Mouse (Mus musculus): ENCODE results near the gene Ttc21a. TPM values are rescaled to one million over a fixed set of nuclear protein-coding genes. Genes with fewer than 3 reads are reported as not detected.

The Ttc21a gene
- 0.14 and 0.22 TPM in 2 replicates for polyA plus RNA-seq (2015; fragmentation: Nextera tagmentation; extraction: Ambion mirVana)

GRCm38 (mm10) chr9:119937005-119937773, at the start of gene Ttc21a, which contains the start of gene Gorasp1:
TSS of gene Ttc21a (plus strand) at chr9:119937606.
TSS of gene Gorasp1 (minus strand) at chr9:119937565.
- H3K9me3 ChIP-seq (replicated peaks) = no peaks in the 10 kb centered on the region
- H3K4me2 ChIP-seq = peak within 1 kb of the TSS; percentile 92
- H3K9ac ChIP-seq = peak within 1 kb of the TSS; percentile 71
- no peaks in the 10 kb centered on the region for H3K27me3 ChIP-seq
- H3K36me3 ChIP-seq (replicated peaks) = 0 out of 2 replicates have a peak, but pooled peaks cover 4% of the 10 kb centered on the region
- peak; percentile 85 for ATAC-seq (ENCODE audit: insufficient read depth)
- peak within 1 kb of the TSS; percentile 77 for H3K27ac ChIP-seq (replicated peaks)
- WGBS (ENCODE audit: insufficient replicate concordance) = 3% methylated on average over 40 of the region's 40 CpGs
- H3K4me1 ChIP-seq (replicated peaks) = peaks cover 44% of the 10 kb centered on the region
- peak within 1 kb of the TSS; percentile 78 for H3K4me3 ChIP-seq (replicated peaks)

GRCm38 (mm10) chr9:119888843-119889246, 48.6 kb upstream of the Ttc21a start:
- no peak for ATAC-seq (ENCODE audit: insufficient read depth)
- 67% methylated on average over 2 of the region's 2 CpGs for WGBS (ENCODE audit: insufficient replicate concordance)

GRCm38 (mm10) chr9:119889446-119889845, 48.0 kb upstream of the Ttc21a start:
- no peak overlapping the region for H3K4me2 ChIP-seq
- 75% methylated on average over 9 of the region's 9 CpGs for WGBS (ENCODE audit: insufficient replicate concordance)
- no peaks in the 10 kb centered on the region for H3K36me3 ChIP-seq (replicated peaks)
- no peaks in the 10 kb centered on the region for H3K9me3 ChIP-seq (replicated peaks)
- H3K27ac ChIP-seq (replicated peaks) = no peak overlapping the region
- no peak for ATAC-seq (ENCODE audit: insufficient read depth)
- no peak overlapping the region for H3K4me3 ChIP-seq (replicated peaks)
- no peak overlapping the region for H3K9ac ChIP-seq
- peaks cover 10% of the 10 kb centered on the region for H3K4me1 ChIP-seq (replicated peaks)
- H3K27me3 ChIP-seq = no peaks in the 10 kb centered on the region

More at GRCm38 (mm10) chr9:119888843-119889246, 48.6 kb upstream of the Ttc21a start:
- no peak overlapping the region for H3K27ac ChIP-seq (replicated peaks)
- H3K4me3 ChIP-seq (replicated peaks) = no peak overlapping the region
- H3K9me3 ChIP-seq (replicated peaks) = no peaks in the 10 kb centered on the region
- H3K27me3 ChIP-seq = no peaks in the 10 kb centered on the region
- no peaks in the 10 kb centered on the region for H3K36me3 ChIP-seq (replicated peaks)
- peaks cover 4% of the 10 kb centered on the region for H3K4me1 ChIP-seq (replicated peaks)
- H3K9ac ChIP-seq = no peak overlapping the region
- H3K4me2 ChIP-seq = no peak overlapping the region

GRCm38 (mm10) chr9:119890692-119891091, 46.7 kb upstream of the Ttc21a start:
- Histone ChIP-seq H3K27ac (replicated peaks) (no peak overlapping the region), H3K9ac (no peak overlapping the region), H3K4me2 (no peak overlapping the region), H3K4me3 (replicated peaks) (no peak overlapping the region), H3K27me3 (no peaks in the 10 kb centered on the region), H3K4me1 (replicated peaks) (peaks cover 17% of the 10 kb centered on the region), H3K36me3 (replicated peaks) (no peaks in the 10 kb centered on the region), H3K9me3 (replicated peaks) (no peaks in the 10 kb centered on the region)
- no peak for ATAC-seq (ENCODE audit: insufficient read depth)
- WGBS (ENCODE audit: insufficient replicate concordance) = 48% methylated on average over 2 of the region's 2 CpGs

DNA sequence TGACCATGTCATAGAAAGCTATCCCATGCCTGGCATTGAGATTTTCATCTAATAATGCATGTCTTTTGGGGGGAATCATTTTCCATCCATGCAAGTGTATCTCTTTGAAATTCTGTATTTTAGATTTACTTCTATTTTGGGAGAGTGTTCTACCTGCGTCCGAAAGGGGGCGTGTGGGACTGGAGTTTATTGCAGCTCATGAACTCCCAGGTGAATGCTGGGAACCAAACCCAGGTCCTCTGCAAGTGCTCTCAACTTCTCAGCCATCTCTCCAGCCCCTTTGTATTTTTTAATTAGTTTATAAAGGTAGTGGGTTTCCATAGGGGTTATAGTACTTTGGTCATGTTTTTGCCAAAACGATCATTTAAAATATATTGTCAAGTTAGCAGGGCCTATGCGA, 43.5 kb upstream of the Ttc21a start:
- H3K36me3 ChIP-seq (replicated peaks) = peaks cover 8% of the 10 kb centered on the region; the same call in 1 of the 2 replicates
- no peak overlapping the region for H3K27ac ChIP-seq (replicated peaks)
- H3K9me3 ChIP-seq (replicated peaks) = no peaks in the 10 kb centered on the region
- H3K4me2 ChIP-seq = peak overlapping the region; percentile 85
- no peak overlapping the region for H3K4me3 ChIP-seq (replicated peaks)
- no peaks in the 10 kb centered on the region for H3K27me3 ChIP-seq
- ATAC-seq (ENCODE audit: insufficient read depth) = no peak
- H3K4me1 ChIP-seq (replicated peaks) = peaks cover 39% of the 10 kb centered on the region
- 81% methylated on average over 5 of the region's 5 CpGs for WGBS (ENCODE audit: insufficient replicate concordance)
- no peak overlapping the region for H3K9ac ChIP-seq

DNA sequence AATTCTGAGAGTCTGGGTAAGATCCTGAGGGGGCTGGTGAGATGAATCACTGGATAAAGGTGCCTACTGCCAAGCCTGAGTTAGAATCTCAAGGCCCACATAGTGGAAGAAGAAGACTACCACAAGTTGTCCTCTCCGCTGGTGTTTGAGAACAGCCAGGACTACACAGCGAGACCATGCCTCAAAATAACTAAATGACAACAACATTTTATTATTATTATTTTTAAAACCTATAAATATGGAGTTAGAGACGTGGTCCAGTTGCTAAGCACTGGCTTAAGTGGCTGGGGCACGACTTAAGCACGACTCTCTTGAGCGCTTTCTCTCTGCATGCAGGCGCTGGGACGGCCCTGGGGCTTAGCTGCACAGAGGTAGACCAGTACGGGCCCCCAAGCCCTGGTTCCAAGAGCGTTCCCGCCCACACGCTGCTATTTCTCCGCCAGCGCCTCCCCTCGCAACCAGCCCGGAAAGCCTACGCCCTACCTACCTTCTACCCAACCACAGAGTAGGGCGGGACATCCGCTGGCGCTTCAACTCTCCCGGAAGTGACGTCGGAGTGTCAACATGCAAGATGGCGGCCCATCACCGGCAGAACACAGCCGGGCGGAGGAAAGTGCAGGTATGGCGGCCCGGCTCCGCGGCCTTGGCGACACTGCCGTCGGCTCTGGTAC, 42.9 kb upstream of the Ttc21a start, which contains the start of gene Wdr48:
TSS of gene Wdr48 (plus strand) at position 540 of the 671 bp plus-strand sequence.
- WGBS (ENCODE audit: insufficient replicate concordance) = 3% methylated on average over 34 of the region's 34 CpGs
- ATAC-seq (ENCODE audit: insufficient read depth) = peak; percentile 98
- H3K9me3 ChIP-seq (replicated peaks) = no peaks in the 10 kb centered on the region
- H3K4me1 ChIP-seq (replicated peaks) = peaks cover 39% of the 10 kb centered on the region
- H3K27me3 ChIP-seq = no peaks in the 10 kb centered on the region
- H3K9ac ChIP-seq = peak within 1 kb of the TSS; percentile 85
- peak within 1 kb of the TSS; percentile 89 for H3K4me3 ChIP-seq (replicated peaks)
- H3K36me3 ChIP-seq (replicated peaks) = peaks cover 10% of the 10 kb centered on the region; the same call in 1 of the 2 replicates
- peak within 1 kb of the TSS; percentile 86 for H3K27ac ChIP-seq (replicated peaks)
- peak within 1 kb of the TSS; percentile 85 for H3K4me2 ChIP-seq

DNA sequence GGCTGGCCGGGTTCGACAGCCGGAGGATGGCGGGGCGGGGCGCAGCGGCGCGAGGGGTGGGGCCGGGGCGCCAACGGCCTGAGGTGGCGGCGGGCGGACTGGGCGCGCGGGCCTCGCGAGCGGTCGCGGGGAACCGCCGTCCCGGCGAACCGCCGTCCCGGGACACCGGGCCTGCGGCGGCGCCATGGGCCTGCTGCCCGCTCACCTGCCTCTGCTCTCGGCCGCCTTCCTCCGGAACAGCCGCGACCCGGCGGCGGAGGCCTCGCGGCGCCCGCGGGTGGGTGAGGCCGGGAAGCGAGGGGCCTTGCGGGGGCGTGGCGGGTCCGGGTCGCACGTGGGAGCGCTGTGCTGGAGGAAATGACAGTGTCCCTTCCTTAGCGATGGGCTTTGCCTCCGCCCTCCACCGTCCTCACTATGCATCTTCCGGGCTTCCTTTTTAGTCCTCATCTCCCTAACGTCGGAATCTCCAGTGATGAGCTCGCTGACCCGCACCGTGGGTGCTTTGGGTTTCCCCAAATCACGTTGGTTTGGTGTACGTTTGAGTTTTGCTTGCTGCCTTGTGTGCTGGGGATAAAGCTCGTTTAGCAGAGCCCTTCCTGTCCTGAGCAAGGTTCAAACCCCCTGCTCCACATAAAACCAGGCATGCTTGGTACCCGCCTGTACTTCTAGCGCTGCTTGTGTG, 42.2 kb upstream of the Ttc21a start:
- Histone ChIP-seq H3K9me3 (replicated peaks) (no peaks in the 10 kb centered on the region), H3K27ac (replicated peaks) (peak overlapping the region; percentile 86), H3K27me3 (no peaks in the 10 kb centered on the region), H3K9ac (peak overlapping the region; percentile 85), H3K4me3 (replicated peaks) (peak overlapping the region; percentile 89), H3K36me3 (replicated peaks) (peaks cover 10% of the 10 kb centered on the region; the same call in 1 of the 2 replicates), H3K4me1 (replicated peaks) (peaks cover 39% of the 10 kb centered on the region), H3K4me2 (peak overlapping the region; percentile 85)
- under 1% methylated on average over 66 of the region's 71 CpGs for WGBS (ENCODE audit: insufficient replicate concordance)
- peak; percentile 85 for ATAC-seq (ENCODE audit: insufficient read depth)

GRCm38 (mm10) chr9:119899446-119899845, 38.0 kb upstream of the Ttc21a start:
- Histone ChIP-seq H3K9ac (no peak overlapping the region), H3K36me3 (replicated peaks) (peaks cover 34% of the 10 kb centered on the region), H3K9me3 (replicated peaks) (no peaks in the 10 kb centered on the region), H3K4me2 (no peak overlapping the region), H3K4me3 (replicated peaks) (no peak overlapping the region), H3K4me1 (replicated peaks) (peaks cover 29% of the 10 kb centered on the region), H3K27ac (replicated peaks) (no peak overlapping the region), H3K27me3 (no peaks in the 10 kb centered on the region)
- ATAC-seq (ENCODE audit: insufficient read depth) = no peak
- 83% methylated on average over 2 of the region's 2 CpGs for WGBS (ENCODE audit: insufficient replicate concordance)

DNA sequence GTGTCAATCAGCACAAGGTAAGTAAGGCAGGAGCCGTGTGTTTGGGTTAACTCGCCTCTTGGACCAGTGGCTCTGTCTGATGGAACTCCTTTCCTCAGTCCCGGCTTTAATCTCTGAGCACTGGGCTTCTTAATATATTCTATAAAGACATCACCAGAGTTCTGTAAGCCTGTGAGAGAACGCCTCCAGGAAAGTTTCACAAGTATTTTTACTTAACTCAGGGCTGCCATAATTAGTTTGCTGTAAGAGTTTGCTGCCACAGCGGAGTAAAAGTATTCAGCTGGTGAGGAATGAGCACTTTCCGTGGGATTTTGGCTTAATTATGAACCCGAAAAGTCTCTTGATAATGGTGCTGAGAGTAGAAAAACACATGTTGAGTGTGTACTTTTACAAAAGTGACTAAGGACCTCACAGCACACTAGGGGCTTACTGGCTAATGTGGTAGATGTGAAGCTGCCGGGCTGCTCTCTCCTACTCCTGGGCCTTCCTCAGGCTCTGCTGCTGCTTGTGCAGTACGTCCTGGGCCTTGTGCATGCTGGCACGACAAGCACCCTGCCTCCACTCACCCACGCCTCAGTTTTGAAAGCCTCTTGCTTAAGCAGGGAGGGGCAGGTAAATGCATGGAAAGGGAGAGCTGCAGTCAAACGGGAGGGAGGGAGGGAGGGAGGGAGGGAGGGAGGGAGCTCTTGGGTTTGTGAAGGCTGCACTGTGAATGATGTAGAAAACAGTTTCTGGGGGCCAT, 34.8 kb upstream of the Ttc21a start:
- H3K4me3 ChIP-seq (replicated peaks) = no peak overlapping the region
- 80% methylated on average over 12 of the region's 12 CpGs for WGBS (ENCODE audit: insufficient replicate concordance)
- ATAC-seq (ENCODE audit: insufficient read depth) = no peak
- H3K4me2 ChIP-seq = no peak overlapping the region
- no peak overlapping the region for H3K27ac ChIP-seq (replicated peaks)
- no peaks in the 10 kb centered on the region for H3K9me3 ChIP-seq (replicated peaks)
- peaks cover 62% of the 10 kb centered on the region for H3K36me3 ChIP-seq (replicated peaks)
- 0 out of 2 replicates have a peak, but pooled peaks cover 8% of the 10 kb centered on the region for H3K4me1 ChIP-seq (replicated peaks)
- no peak overlapping the region for H3K9ac ChIP-seq
- no peaks in the 10 kb centered on the region for H3K27me3 ChIP-seq

GRCm38 (mm10) chr9:119908708-119909107, 28.7 kb upstream of the Ttc21a start:
- H3K27me3 ChIP-seq = no peaks in the 10 kb centered on the region
- no peaks in the 10 kb centered on the region for H3K9me3 ChIP-seq (replicated peaks)
- H3K9ac ChIP-seq = no peak overlapping the region
- no peak for ATAC-seq (ENCODE audit: insufficient read depth)
- H3K27ac ChIP-seq (replicated peaks) = no peak overlapping the region
- WGBS (ENCODE audit: insufficient replicate concordance) = 80% methylated on average over 3 of the region's 3 CpGs
- H3K4me2 ChIP-seq = no peak overlapping the region
- no peak overlapping the region for H3K4me3 ChIP-seq (replicated peaks)
- no peaks in the 10 kb centered on the region for H3K4me1 ChIP-seq (replicated peaks)
- H3K36me3 ChIP-seq (replicated peaks) = peaks cover 96% of the 10 kb centered on the region
